Mouse (Mus musculus): ENCODE measurements at regions not wholly inside any gene's neighbourhood (a gene's known extent, or its start where the extent isn't known, plus 50 kb on each side); places are given as distances from the start of the nearest gene placed in this dataset.

DNA sequence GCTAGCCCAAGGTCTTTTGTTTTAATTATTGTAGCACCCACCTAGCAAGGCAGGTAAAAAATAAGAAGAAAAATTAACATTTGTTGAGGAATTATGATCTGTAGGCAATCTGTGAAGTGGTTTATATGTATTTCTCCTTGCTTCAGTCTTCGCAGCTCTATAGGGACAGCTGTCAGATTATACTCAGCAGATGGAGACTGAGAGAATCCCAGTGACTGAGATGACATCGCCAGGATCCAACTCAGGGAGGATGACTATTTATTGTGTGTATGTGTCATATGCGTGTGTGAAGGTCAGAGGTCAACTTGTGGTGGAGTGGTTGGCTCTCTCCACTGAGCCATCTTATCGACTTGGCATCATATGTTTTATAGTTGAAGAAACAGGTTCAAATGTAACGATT is 362.0 kb upstream of the Chd6 start:
- no peak for DNase-seq (ENCODE audit: low read depth in 2 of 2, low spot score in 2 of 2)

- no peak for DNase-seq (ENCODE audit: low read depth in 2 of 2, low spot score in 2 of 2)
Observed at GRCm38 (mm10) chr2:161470025-161470424, 361.1 kb upstream of the Chd6 start.

DNA sequence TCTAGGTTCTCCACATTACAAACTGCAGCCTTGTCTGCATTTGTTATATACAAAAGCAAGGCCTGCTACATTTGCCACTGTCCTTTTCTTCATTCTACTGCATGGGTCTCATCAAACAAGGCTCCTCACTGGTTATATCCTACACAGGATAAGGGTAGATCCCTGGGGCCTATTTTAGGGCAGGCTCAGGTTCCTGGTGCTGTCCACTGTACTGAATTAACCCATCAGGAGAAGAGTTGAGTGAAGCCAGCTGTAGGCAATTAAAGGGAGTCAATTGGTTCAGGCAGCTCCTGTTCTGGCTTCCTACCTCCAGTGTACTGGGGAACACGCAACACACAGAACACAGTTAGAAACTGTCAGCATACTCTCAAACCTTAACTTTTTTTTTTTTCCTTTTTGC is 358.2 kb upstream of the Chd6 start:
- no peak for DNase-seq (ENCODE audit: low read depth in 2 of 2, low spot score in 2 of 2)

GRCm38 (mm10) chr2:161460600-161460999 is 351.7 kb upstream of the Chd6 start:
- no peak for DNase-seq (ENCODE audit: low read depth in 2 of 2, low spot score in 2 of 2)

DNA sequence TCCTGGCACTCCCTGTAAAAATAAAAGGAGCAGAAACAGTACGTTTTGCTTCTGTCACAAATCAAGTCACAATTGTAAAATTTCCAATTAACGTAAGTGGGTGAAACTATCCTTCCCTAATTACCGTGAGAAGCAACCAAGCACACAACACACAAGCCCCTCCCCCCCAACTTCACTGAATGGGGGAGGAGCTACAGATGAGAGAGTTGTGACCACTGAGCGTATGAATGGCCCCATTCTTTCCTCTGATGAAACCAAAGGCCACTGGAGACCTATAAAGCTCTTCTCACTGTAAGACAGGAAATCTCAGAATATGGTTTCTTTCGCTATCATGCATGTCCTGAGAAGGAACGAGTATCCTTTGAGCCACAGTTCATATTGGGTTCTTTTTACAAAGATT is 345.6 kb upstream of the Chd6 start:
- DNase-seq (ENCODE audit: low read depth in 2 of 2, low spot score in 2 of 2), result no peak

DNA sequence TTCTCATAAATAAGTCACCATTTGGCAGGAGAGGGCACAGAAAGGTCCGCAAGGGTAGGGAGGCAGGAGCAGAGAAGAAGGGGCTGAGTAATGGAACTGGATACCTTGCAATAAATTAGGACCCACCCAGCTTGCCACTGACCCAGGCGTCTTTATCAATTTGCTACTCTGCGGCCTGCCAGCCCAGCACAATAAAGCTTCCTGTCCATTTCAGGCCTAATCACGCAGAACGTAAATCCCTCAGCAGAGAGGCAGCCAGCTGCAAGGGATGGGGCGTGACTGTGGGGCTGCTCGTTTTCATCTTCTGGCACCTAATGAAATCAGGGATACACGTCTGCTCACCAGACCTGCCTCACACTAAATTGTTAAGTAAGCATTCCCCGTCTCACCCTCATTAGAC is 324.9 kb upstream of the Chd6 start:
- no peak for DNase-seq (ENCODE audit: low read depth in 2 of 2, low spot score in 2 of 2)

GRCm38 (mm10) chr2:161429294-161429693 is 320.4 kb upstream of the Chd6 start:
- no peak for DNase-seq (ENCODE audit: low read depth in 2 of 2, low spot score in 2 of 2)

GRCm38 (mm10) chr2:161425587-161425986 is 316.7 kb upstream of the Chd6 start:
- DNase-seq (ENCODE audit: low read depth in 2 of 2, low spot score in 2 of 2), result no peak

GRCm38 (mm10) chr2:161418062-161418461 is 309.2 kb upstream of the Chd6 start:
- no peak for DNase-seq (ENCODE audit: low read depth in 2 of 2, low spot score in 2 of 2)

- DNase-seq (ENCODE audit: low read depth in 2 of 2, low spot score in 2 of 2), result no peak
Observed at GRCm38 (mm10) chr2:161416218-161416927, 307.5 kb upstream of the Chd6 start.

- DNase-seq (ENCODE audit: low read depth in 2 of 2, low spot score in 2 of 2), result no peak
Observed at GRCm38 (mm10) chr2:161408306-161408705, 299.4 kb upstream of the Chd6 start.

DNA sequence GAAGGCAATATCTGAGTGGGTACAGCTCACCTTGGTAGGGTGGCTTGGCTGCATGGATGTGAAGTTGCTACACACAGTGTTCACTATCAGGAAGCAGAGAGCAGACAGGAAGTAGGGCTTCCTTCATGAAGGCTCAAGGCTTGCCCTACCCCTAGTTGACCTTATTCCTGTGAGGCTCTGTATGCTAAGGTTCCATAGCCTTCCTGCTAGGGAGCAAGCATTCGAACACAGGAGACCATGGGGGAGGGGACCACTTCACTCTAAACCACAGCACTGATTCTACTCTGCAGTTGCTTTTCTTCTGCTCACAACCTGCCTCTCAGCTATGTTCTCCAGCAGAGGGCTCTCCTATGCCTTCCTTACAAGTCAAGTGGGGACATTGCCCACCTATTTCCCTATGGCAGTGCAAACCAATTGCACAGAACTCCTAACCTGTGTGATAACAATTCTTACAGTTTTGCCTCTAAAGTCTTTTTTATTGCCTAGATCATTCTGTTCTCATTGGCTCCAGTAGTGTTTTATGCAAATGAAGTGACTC is 297.0 kb upstream of the Chd6 start:
- no peak for DNase-seq (ENCODE audit: low read depth in 2 of 2, low spot score in 2 of 2)

GRCm38 (mm10) chr2:161398061-161398460 is 289.2 kb upstream of the Chd6 start:
- DNase-seq (ENCODE audit: low read depth in 2 of 2, low spot score in 2 of 2), result no peak

DNA sequence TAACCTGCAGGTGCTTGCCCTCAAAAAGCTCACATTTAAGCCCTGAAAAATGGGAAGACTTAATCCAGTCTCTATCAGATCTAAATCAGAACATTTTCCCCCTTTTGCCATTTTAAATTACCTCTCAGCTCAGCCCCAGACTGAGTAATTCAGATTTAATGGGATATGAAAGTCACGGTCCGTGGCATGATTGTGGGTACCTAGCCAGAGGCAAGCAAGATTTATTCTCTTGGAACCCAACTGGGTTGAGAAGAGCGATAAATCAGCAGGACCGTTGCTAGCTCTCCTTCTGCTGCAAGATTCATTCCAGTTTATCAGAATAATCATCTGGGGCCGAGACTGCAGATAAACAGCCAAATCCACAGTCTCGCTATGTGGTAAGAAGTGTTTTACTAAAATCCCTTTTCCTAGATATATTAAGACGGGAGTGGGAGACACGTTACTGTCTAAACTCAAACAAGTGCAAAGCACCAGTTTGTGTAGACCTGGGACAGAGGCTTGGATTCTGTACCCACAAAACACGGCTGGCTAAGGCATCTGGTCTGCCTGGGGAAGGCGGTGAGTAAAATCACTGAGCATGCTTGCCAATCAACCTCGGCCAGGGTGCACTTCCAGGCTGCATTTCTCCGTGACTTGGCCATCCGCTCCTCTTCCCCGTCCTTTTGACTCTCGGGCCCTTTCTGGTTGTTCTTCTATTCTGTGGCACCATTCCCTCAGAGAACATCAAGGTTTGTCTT is 282.2 kb upstream of the Chd6 start:
- DNase-seq (ENCODE audit: low read depth in 2 of 2, low spot score in 2 of 2), result no peak

DNA sequence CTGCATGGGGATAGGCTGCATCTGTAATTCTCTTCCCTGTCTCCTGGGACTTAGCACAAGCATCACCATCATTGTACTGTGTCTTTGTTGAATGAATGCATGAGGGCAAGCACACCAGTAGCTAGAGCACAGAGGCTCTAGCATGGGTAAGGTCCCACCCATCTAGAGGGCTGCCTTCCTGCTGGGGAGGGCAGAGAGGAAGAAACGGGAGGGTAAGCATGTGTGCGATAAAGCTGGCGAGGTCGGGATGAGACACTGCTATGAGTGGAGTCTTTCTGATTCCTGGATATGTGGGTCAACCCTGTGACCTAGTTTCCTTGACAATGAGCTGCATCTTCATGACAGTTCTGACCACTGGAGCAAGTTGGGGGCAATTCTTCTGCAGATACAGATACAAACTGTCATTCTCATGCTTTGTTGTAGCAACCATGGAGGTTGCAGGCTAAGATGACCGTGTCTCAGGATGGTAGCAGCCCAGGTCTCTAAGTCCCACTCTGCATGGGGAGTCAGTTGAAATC is 280.5 kb upstream of the Chd6 start:
- no peak for DNase-seq (ENCODE audit: low read depth in 2 of 2, low spot score in 2 of 2)

GRCm38 (mm10) chr2:161387054-161387453 is 278.2 kb upstream of the Chd6 start:
- no peak for DNase-seq (ENCODE audit: low read depth in 2 of 2, low spot score in 2 of 2)

DNA sequence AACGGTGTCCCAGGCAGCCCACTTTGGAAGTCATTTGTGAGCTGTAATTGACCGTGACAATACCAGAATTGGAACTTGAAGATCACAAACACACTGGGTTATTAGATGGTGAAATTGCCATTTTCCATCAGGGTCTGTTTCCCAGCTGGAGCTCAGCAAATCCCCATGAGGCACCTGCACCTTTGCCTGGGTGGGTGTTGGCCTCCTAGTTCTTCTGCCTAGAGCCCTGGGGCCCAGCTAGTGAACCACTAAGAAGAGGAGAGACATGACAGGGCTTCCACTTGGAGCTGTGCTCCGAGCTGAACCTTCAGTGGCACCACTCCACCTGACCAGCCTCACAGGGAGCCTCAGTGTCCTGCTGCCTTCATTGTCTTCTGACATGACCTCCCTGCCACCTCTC is 273.5 kb upstream of the Chd6 start:
- DNase-seq (ENCODE audit: low read depth in 2 of 2, low spot score in 2 of 2), result no peak

GRCm38 (mm10) chr2:161378313-161378712 is 269.4 kb upstream of the Chd6 start:
- DNase-seq (ENCODE audit: low read depth in 2 of 2, low spot score in 2 of 2), result no peak

DNA sequence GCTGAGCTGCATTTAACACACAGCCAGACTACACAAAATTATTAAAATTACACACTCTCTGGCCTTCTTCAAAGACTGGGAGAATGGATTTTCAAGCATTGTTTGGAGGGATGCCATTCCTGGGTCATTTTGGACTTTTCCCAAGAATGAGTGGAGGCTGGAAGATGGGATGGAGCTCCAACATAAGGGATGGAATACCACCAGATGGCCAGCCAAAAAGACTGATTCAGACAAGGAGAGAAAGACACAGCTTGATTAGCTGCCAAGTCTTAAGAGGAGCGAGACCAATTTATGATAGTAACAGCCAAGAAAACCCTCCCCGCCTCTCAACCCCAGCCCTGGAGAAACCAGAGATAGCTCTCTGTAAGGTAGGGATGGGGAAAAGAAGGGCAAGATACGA is 253.4 kb upstream of the Chd6 start:
- no peak for DNase-seq (ENCODE audit: low read depth in 2 of 2, low spot score in 2 of 2)

- DNase-seq (ENCODE audit: low read depth in 2 of 2, low spot score in 2 of 2), result no peak
Observed at GRCm38 (mm10) chr2:161349110-161349509, 240.2 kb upstream of the Chd6 start.

- no peak for DNase-seq (ENCODE audit: low read depth in 2 of 2, low spot score in 2 of 2)
Observed at GRCm38 (mm10) chr2:161344018-161344417, 235.1 kb upstream of the Chd6 start.

DNA sequence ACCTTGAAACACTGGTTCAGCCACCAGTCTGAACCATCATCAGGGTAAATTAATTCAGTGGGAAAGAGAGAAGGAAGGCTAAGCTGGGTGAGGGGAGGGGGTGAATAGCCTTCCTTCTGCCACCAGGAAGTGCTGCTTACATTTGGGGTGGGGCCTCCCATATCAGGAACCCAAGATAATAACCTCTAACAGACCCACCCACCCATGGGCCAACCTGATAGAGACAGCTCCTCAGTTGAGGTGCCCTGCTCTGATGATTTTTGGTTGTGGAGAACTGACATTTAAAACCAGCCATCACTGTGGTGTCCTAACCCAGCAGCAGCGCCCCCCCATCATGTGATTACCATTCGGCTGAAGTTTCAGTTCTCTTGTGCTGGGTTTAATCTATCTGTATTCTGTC is 233.8 kb upstream of the Chd6 start:
- no peak for DNase-seq (ENCODE audit: low read depth in 2 of 2, low spot score in 2 of 2)
